Mouse (Mus musculus): ENCODE results near the gene Tlx2. TPM values are rescaled to one million over a fixed set of nuclear protein-coding genes. Genes with fewer than 3 reads are reported as not detected.

Gene Tlx2
- 0.28 and 3.1 TPM in 2 replicates for polyA plus RNA-seq (2012; rRNA removed)

GRCm38 (mm10) chr6:83070247-83070310, at the start of gene Tlx2:
Gene Tlx2, minus strand, starts transcription at chr6:83070293.

GRCm38 (mm10) chr6:83115011-83115671, 45.0 kb upstream of the Tlx2 start, which contains the start of gene Mogs:
Gene Mogs, plus strand, starts transcription at chr6:83115496.

GRCm38 (mm10) chr6:83108762-83109668, 38.9 kb upstream of the Tlx2 start, which contains the start of gene Mrpl53:
Gene Mrpl53, plus strand, starts transcription at chr6:83109040.

DNA sequence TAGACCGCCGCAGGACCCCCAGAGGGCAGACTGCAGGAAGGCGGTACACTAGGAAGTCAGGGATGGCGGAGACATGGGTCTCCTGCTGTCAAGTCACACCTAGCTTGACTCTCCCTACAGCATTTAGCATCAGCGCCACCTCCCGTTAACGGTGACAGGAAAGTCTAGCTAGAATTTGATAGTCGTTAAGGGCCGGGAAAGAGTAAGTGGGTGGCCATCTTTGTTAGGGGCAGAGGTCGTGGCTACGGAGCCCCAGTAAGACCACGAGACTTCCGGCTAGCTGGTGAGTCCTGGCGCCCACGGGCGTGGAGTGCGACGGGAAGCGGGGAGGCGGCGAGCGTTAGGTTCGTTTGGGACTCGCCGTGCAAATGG, 31.2 kb upstream of the Tlx2 start, which contains the start of the genes Ccdc142 and Gm42688:
Gene Ccdc142 (plus strand): TSS at position 286 of the 372 bp plus-strand sequence.
Gene Gm42688 (plus strand): TSS at position 302 of the 372 bp plus-strand sequence.

DNA sequence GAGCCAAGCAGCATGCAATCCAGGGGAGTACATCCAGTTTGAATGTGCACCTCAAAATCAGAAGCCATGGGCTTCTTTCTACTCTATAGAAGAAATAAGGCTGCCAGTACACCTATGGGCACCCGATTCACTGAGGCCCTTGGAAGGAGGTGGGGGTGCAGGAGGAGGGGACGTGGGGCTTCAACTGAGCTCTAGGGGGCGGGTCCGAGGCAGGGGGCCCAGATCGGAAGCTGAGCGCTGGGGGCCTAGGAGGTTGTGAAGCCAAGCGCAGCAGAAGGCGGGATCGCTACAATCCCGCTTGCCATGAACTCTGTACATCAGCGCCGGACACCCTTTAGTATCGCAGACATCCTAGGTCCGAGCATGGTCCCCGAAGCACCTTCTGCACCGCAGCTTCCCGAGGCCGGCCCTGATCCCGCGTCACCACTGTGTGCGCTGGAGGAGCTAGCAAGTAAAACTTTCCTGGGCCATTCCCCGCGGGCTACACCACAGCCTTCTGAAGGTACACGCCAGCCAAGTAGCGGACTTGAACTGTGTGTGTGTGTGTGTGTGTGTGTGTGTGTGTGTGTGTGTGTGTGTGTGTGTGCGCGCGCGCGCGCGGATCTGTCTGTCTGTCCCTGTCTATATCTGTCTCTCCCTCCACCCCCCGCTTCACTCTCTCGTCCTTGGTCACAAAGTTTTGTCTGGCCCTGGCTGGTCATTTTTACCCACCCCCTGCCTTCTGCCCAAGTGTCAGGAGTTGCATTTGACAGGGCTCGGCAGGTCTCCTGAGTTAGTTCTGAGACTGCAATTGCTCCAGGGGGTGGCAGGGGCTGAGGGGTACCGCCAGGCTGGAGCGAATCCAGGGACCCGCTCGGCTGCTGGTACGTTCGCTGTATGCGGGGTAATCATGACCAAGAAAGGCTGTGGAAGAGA, 16.3 kb upstream of the Tlx2 start, which contains the start of gene Lbx2:
Gene Lbx2 (plus strand): TSS at position 247 of the 915 bp plus-strand sequence.

GRCm38 (mm10) chr6:83077630-83078323, 7.7 kb upstream of the Tlx2 start, which contains the start of gene Pcgf1:
Gene Pcgf1, plus strand, starts transcription at chr6:83077869.

GRCm38 (mm10) chr6:83057790-83058189, 12.3 kb downstream of the Tlx2 start, which contains the start of gene Dqx1:
Gene Dqx1, plus strand, starts transcription at chr6:83057844.

DNA sequence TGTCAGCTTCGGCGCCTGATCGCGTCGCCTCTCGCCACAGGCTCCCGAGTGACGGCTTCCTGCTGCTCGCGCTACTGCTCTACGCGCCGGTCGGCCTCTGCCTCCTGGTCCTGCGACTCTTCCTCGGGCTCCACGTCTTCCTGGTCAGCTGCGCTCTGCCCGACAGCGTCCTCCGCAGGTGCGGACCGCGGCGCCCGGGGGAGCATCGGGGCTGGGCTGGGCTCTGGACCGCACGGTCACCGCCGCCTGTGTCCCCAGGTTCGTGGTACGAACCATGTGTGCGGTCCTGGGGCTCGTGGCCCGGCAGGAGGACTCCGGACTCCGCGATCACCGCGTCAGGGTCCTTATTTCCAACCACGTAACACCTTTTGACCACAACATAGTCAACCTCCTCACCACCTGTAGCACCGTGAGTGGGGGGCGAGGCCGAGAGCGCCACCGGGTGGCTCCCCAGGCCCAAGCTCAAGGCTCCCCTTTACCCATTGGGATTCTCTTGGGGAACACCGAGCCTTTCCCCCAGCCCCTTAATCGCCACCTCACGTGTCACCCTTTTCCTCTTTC, 15.1 kb downstream of the Tlx2 start, which contains the start of gene Htra2:
Gene Htra2 (minus strand): TSS at position 403 of the 561 bp plus-strand sequence.

GRCm38 (mm10) chr6:83054074-83054851, 15.8 kb downstream of the Tlx2 start, which contains the start of gene Aup1:
Gene Aup1, plus strand, starts transcription at chr6:83054521.

DNA sequence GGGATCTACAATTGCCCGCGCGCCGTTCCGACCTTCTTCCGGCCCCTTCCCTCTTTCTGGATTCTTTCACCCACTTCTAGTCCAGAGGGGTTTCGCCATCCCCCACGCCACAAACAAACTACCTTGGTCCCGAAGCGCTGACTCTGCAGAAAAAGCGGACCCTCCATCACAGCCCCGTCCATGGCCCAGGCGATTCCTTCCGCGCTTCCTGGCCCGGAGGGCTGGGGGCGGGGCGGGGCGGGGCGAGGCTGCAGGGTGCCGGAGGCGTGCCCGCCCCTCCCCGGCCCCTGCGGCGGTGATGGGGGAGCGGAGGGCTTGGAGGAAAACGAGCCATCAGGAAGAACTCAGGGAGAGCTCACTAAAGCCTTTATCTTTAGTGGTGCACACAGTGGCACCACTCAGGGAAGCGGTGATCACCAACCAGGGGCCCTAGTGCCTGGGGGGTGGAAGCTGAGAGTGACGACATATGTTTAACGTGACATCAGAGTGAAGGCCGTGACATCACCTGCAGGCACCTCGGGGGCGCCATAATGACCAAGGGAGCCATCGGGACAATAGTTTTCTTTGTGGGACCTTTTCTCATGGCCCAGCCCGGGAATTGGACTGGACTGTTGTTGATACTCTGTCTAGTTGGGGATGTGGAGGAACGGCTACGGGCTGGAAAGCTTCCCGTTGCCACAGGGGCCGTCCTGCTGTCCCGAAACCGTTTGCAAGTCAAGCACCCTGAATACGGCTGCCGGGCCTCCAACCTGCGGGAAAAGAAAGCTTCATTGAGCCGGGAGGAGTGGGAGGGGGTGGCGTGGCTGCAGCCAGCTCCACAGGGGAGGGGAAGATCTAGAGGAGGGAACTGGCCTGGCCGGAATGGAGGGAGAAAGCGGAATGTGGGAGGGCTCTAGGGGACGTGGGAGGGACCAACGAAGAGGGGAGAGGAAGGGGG, 36.6 kb downstream of the Tlx2 start, which contains the start of the genes Dok1 and Loxl3:
Gene Dok1 (minus strand): TSS at position 223 of the 937 bp plus-strand sequence.
Gene Loxl3 (plus strand): TSS at position 925 of the 937 bp plus-strand sequence.

Other genes starting within 250 kb of the Tlx2 start
- gene Sema4f, start 130.5 kb downstream of the Tlx2 start, polyA plus RNA-seq (2012; rRNA removed) = 17.5 and 21.0 TPM in 2 replicates
- gene M1ap, start 123.4 kb downstream of the Tlx2 start, polyA plus RNA-seq (2012; rRNA removed) = 0.12 and 0.28 TPM in 2 replicates
- gene Dok1, start 36.8 kb downstream of the Tlx2 start, polyA plus RNA-seq (2012; rRNA removed) = 3.2 and 7.1 TPM in 2 replicates
- gene Loxl3, start 36.1 kb downstream of the Tlx2 start, polyA plus RNA-seq (2012; rRNA removed) = 8.4 and 18.4 TPM in 2 replicates
- gene Aup1, start 15.8 kb downstream of the Tlx2 start, polyA plus RNA-seq (2012; rRNA removed) = 306 and 308 TPM in 2 replicates
- gene Htra2, start 15.0 kb downstream of the Tlx2 start, polyA plus RNA-seq (2012; rRNA removed) = 83.5 and 85.6 TPM in 2 replicates
- 1.4 and 1.5 TPM in 2 replicates for gene Dqx1, start 12.4 kb downstream of the Tlx2 start, polyA plus RNA-seq (2012; rRNA removed)
- gene Pcgf1, start 7.6 kb upstream of the Tlx2 start, polyA plus RNA-seq (2012; rRNA removed) = 62.5 and 64.1 TPM in 2 replicates
- gene Lbx2, start 16.1 kb upstream of the Tlx2 start, polyA plus RNA-seq (2012; rRNA removed) = 0.46 and 0.70 TPM in 2 replicates
- 8.7 and 9.8 TPM in 2 replicates for gene Ccdc142, start 31.3 kb upstream of the Tlx2 start, polyA plus RNA-seq (2012; rRNA removed)
- gene Gm42688, start 31.3 kb upstream of the Tlx2 start, polyA plus RNA-seq (2012; rRNA removed) = 9.4 and 10.1 TPM in 2 replicates
- 114 and 124 TPM in 2 replicates for gene Mrpl53, start 38.7 kb upstream of the Tlx2 start, polyA plus RNA-seq (2012; rRNA removed)
- gene Mogs, start 45.2 kb upstream of the Tlx2 start, polyA plus RNA-seq (2012; rRNA removed) = 51.7 and 54.5 TPM in 2 replicates
- 283 and 344 TPM in 2 replicates for gene Wbp1, start 51.3 kb upstream of the Tlx2 start, polyA plus RNA-seq (2012; rRNA removed)
- 44.4 and 48.3 TPM in 2 replicates for gene Ino80b, start 55.1 kb upstream of the Tlx2 start, polyA plus RNA-seq (2012; rRNA removed)
- gene Rtkn, start 65.2 kb upstream of the Tlx2 start, polyA plus RNA-seq (2012; rRNA removed) = 31.1 and 51.8 TPM in 2 replicates
- gene Wdr54, start 86.1 kb upstream of the Tlx2 start, polyA plus RNA-seq (2012; rRNA removed) = 22.1 and 23.0 TPM in 2 replicates
- gene 1700003E16Rik, start 86.1 kb upstream of the Tlx2 start, polyA plus RNA-seq (2012; rRNA removed) = 2.3 and 2.5 TPM in 2 replicates
- gene Dctn1, start 95.6 kb upstream of the Tlx2 start, polyA plus RNA-seq (2012; rRNA removed) = 202 and 214 TPM in 2 replicates
- gene Slc4a5, start 149.5 kb upstream of the Tlx2 start, polyA plus RNA-seq (2012; rRNA removed) = 3.4 and 4.1 TPM in 2 replicates